Mouse (Mus musculus): ENCODE measurements around the gene Abcd2.

DNA sequence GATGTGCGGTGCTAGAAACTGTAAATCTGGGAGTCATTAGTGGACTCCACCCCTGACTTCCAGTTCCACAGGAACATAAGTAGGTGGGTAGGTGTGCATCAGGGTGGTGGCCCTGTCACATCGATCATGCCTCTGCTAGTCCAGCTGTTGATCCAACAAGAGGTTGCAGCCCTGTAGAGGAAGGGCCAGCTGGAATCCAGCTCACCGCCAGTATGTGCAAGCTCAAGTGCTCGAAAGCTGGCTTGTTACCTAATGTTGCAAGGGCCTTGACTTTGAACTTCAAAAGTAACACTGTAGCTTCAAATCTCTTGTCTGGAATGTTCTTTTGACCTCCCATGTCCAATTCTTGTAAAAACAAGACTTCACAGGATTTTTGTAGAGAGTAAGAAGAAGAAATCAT is 67.0 kb downstream of the Abcd2 start:
- TF ChIP-seq CTCF (IDR thresholded peaks at IDR 0.05; ENCODE audit: extremely low read depth, insufficient read depth, low read length) (no peak), POLR2A (IDR thresholded peaks at IDR 0.05; ENCODE audit: extremely low read depth, insufficient read depth, low read length) (no peak)

Measured in cortical plate, adult 2 months (tissue).